Mouse (Mus musculus): ENCODE results near the gene Itgb5. TPM values are rescaled to one million over a fixed set of nuclear protein-coding genes. Genes with fewer than 3 reads are reported as not detected.

Gene Itgb5
- total and polyA plus RNA-seq, 3 experiments: 0.85 to 20.1 (median 1.8) TPM

GRCm38 (mm10) chr16:33832728-33833428, 3.4 kb downstream of the Itgb5 start (continued):
- no peak for TF ChIP-seq HCFC1 (IDR thresholded peaks at IDR 0.05; ENCODE audit: low read depth, low read length)
- TF ChIP-seq ETS1 (conservative IDR thresholded peaks at IDR 0.05; ENCODE audit: low read depth, low read length): no peak
- TF ChIP-seq ZNF384 (IDR thresholded peaks at IDR 0.05; ENCODE audit: low read depth, low read length): no peak
- peak; percentile 27; the same call in 1 of the 2 replicates for TF ChIP-seq TCF12 (IDR thresholded peaks at IDR 0.05; ENCODE audit: low read depth, low read length)
- no peak for TF ChIP-seq JUND (conservative IDR thresholded peaks at IDR 0.05; ENCODE audit: low read depth, low read length)
- no peak for TF ChIP-seq MEF2A (IDR thresholded peaks at IDR 0.05; ENCODE audit: borderline replicate concordance, low read depth, low read length)
- TF ChIP-seq EP300 (IDR thresholded peaks at IDR 0.05; ENCODE audit: low read length): no peak
- TF ChIP-seq SIN3A (IDR thresholded peaks at IDR 0.05; ENCODE audit: low read length): no peak
- TF ChIP-seq PAX5 (IDR thresholded peaks at IDR 0.05; ENCODE audit: low read length): no peak
- TF ChIP-seq USF1 (IDR thresholded peaks at IDR 0.05; ENCODE audit: low read depth, low read length): no peak
- no peak for TF ChIP-seq CHD1 (IDR thresholded peaks at IDR 0.05; ENCODE audit: low read depth, low read length)
- TF ChIP-seq CHD2 (IDR thresholded peaks at IDR 0.05; ENCODE audit: low read length): peak; percentile 48
- TF ChIP-seq POLR2AphosphoS2 (IDR thresholded peaks at IDR 0.05; ENCODE audit: low read depth, low read length): no peak
- TF ChIP-seq ZKSCAN1 (IDR thresholded peaks at IDR 0.05; ENCODE audit: borderline replicate concordance, low read depth, low read length): no peak
- TF ChIP-seq TBP (conservative IDR thresholded peaks at IDR 0.05; ENCODE audit: low read depth, low read length): 0 out of 2 replicates have a peak, but pooled peaks have one; percentile 18
- TF ChIP-seq USF2 (conservative IDR thresholded peaks at IDR 0.05; ENCODE audit: low read depth, low read length): no peak
- no peak for TF ChIP-seq RCOR1 (conservative IDR thresholded peaks at IDR 0.05; ENCODE audit: low read depth, low read length)
- TF ChIP-seq CTCF (conservative IDR thresholded peaks at IDR 0.05 in 1 of 2, IDR thresholded peaks at IDR 0.05 in 1 of 2; ENCODE audit: low read depth in 2 of 2, low read length in 2 of 2): no peak
- peak; percentile 41; the same call in 1 of the 2 replicates for TF ChIP-seq MXI1 (IDR thresholded peaks at IDR 0.05; ENCODE audit: low read depth, low read length)
- no peak for TF ChIP-seq MAZ (IDR thresholded peaks at IDR 0.05; ENCODE audit: low read depth, low read length)
- no peak for TF ChIP-seq GABPA (IDR thresholded peaks at IDR 0.05; ENCODE audit: insufficient replicate concordance, low read depth, low read length)
- no peak for TF ChIP-seq JUN (IDR thresholded peaks at IDR 0.05; ENCODE audit: insufficient read depth, low read depth, low read length)

GRCm38 (mm10) chr16:33833429-33833753, 3.9 kb downstream of the Itgb5 start:
- peaks cover 7 to 22% of the 10 kb centered on the region in 2 experiments for H3K4me1 ChIP-seq (ENCODE audit: control insufficient read depth in 1 of 2, insufficient read depth in 2 of 2)
- no peak overlapping the region for H3K27ac ChIP-seq (ENCODE audit: insufficient read depth, low read depth)
- H3K4me3 ChIP-seq (replicated peaks in 1 of 3; ENCODE audit: low read depth in 2 of 3, low read length in 2 of 3, poor library complexity in 1 of 3): peak overlapping the region in 1 of 3 experiments; percentile 18
- dilution Hi-C loops (cut with MboI; ENCODE audit: extremely low pct_ligation_motif_present, extremely low pct_unique_long_range_greater_than_20kb, low sequenced_read_pairs): no loop called here
- TF ChIP-seq IRF4 (IDR thresholded peaks at IDR 0.05; ENCODE audit: low read depth, low read length): peak; percentile 42; the same call in 1 of the 2 replicates
- 0 out of 2 replicates have a peak, but pooled peaks have one; percentile 7 for TF ChIP-seq JUN (IDR thresholded peaks at IDR 0.05; ENCODE audit: insufficient read depth, low read depth, low read length)
- peak; percentile 65; the same call in 1 of the 2 replicates for TF ChIP-seq MAZ (IDR thresholded peaks at IDR 0.05; ENCODE audit: low read depth, low read length)
- no peak for TF ChIP-seq TCF12 (IDR thresholded peaks at IDR 0.05; ENCODE audit: low read depth, low read length)
- TF ChIP-seq NELFE (IDR thresholded peaks at IDR 0.05; ENCODE audit: low read depth, low read length): no peak; the same call in 1 of the 2 replicates
- H3K79me2 ChIP-seq (replicated peaks; ENCODE audit: control insufficient read depth, extremely low read depth, insufficient read depth, poor library complexity, severe bottlenecking): no peaks in the 10 kb centered on the region
- peak overlapping the region; percentile 43 for H3K9ac ChIP-seq (ENCODE audit: insufficient read depth, low read depth)
- peak overlapping the region; percentile 62 for H3K4me2 ChIP-seq (ENCODE audit: insufficient read depth, low read depth, poor library complexity, severe bottlenecking)
- H3K9me3 ChIP-seq (replicated peaks; ENCODE audit: low read length): no peaks in the 10 kb centered on the region
- DNase-seq (ENCODE audit: extremely low read depth): no peak
- in situ Hi-C loops (cut with MboI; ENCODE audit: low pct_ligation_motif_present, low pct_unique_long_range_greater_than_20kb, low sequenced_read_pairs): no loop called here
- H3K27me3 ChIP-seq (replicated peaks): peaks cover 31% of the 10 kb centered on the region
- no peaks in the 10 kb centered on the region for H3K36me3 ChIP-seq (replicated peaks in 1 of 2; ENCODE audit: control insufficient read depth in 1 of 2, insufficient read depth in 1 of 2, low read length in 1 of 2)

Data from CH12.LX (cell line).